Mouse (Mus musculus) heart, postnatal 4 days (tissue): ENCODE measurements around the gene Apba2. TPM values are rescaled to one million over a fixed set of nuclear protein-coding genes. Genes with fewer than 3 reads are reported as not detected.

Experiments
- DNase-seq: peaks from one replicate; pipeline ENCODE4 v3.0.0; 2021
- total RNA-seq, 2 experiments: library from RNA; stranded (reverse); gene quantifications; 2 replicates each; pipeline ENCODE4 v1.2.3; 2021

The Apba2 gene
- total RNA-seq, 2 experiments from 2014 or later = 0.23 to 0.31 TPM

- DNase-seq = no peak
Observed at GRCm38 (mm10) chr7:64588636-64589389, 87.3 kb downstream of the Apba2 start.

DNA sequence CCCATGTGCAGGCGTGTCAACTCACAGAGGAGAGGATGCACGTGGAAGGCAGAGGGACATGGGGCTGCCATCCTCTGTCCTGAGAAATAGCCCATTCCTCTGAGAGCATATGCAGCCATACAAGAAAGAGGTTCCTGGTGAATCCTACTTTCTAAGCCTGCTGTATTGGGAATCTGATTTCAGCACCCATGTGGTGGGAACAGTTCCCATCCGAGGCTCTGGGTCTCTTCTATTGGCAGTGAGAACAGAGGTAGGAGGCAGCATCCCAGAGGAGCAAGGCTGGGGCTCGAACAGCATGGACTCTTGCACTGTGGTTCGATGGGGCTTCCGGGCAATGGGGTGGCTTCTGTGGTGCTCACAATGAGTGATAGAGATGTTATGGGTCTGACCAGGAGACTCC lies 93.8 kb downstream of the Apba2 start:
- no peak for DNase-seq

DNA sequence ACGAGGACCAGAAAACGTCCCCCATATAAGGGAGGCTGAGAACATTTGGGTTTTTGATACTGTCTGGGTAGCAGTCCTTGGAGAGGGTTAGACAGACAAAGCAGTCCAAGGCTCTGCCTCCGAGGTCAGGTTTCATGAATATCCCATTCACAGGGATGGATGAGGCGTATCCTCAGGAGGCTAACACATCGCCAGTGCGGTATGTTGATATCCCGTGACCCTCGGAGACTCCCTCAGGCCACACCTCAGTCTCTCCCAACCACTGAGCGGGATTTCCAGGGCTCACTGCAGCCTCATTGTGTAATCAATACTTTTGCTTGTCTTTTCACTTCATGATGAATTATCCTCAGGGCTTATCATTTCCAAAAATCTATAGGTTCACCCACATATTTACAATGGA lies 95.1 kb downstream of the Apba2 start:
- no peak for DNase-seq

GRCm38 (mm10) chr7:64609866-64610265 lies 108.4 kb downstream of the Apba2 start:
- DNase-seq = no peak

DNA sequence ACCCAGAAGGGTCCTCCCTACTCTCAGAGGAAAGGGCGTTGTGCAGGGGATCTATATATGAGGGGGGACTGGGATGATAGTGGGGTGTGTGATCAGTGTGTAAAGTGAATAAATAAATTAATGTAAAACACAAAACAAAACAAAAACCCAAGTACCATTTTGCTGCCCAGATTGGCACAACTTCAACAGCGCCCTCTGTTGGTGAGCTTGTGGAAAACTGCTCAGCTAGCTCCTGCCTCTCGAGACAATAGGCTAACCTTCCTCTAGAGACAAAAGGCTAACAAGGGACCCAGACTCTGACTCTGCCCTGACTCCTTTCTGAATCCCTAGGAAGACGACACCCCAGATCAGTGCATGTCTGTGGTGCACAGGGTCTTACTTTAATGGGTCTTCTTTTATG lies 109.4 kb downstream of the Apba2 start:
- peak; percentile 14 for DNase-seq

DNA sequence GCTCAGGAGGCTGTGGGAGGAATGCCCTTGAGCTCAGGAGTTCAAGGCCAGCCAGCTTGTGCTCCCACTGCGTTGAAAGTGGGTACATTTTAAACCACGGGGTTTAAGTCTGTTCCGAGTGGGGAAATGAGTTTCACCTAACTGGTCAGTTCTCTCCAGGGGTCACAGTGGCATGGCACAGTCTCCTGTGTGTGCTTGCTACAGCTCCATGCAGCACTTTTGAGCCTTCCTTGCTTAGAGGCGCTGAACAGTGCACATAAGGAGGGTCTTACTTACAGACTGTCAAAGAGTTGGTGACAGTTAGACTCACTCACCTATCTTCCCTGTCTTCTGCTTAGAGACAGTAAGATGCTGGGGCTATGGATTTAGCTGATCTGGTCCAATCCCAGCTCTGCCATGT lies 117.8 kb downstream of the Apba2 start:
- DNase-seq = no peak

DNA sequence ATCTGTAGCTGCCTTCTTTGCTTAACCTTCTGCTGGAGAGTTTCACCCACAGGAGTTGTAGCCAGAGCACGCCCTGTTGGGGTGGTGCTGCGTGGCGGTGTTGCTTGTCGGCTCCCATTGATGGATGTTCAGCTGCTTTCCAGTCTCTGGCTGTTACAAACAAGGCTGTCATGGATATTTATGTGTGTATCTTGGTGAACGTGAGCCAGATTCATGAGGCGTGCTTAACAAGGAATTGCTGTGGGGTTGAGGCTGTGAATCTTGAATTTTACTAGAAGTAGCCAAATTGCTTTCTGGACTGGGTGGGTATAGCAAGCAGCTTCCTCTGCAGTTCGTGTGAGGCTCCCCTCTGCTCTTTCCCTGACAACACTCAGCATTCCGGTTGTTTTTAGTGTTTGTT lies 125.0 kb downstream of the Apba2 start:
- DNase-seq = no peak

GRCm38 (mm10) chr7:64627972-64628655 lies 126.6 kb downstream of the Apba2 start:
- DNase-seq = no peak

- DNase-seq = no peak
Observed at GRCm38 (mm10) chr7:64630697-64631096, 129.2 kb downstream of the Apba2 start.

- no peak for DNase-seq
Observed at GRCm38 (mm10) chr7:64631131-64631530, 129.6 kb downstream of the Apba2 start.

- DNase-seq = no peak
Observed at GRCm38 (mm10) chr7:64631781-64632351, 130.4 kb downstream of the Apba2 start.

DNA sequence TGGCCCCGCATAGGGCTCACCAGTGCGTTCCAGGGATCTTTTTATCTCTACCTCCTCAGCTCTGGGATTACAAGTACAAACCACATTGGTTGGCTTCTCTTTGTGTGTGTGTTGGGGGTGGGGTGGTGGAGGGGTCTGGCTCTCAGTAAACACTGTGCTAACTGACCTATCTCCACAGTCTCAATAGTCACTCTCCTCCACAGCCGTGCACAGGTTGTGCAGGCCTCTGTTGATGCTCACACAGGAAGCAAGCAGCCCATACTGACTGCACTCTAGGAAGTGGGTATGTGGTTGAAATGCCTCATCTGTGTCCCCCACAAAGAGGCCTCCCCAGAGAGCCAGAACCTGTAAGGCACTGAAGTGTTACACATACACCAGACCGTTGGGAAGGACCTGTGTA lies 131.7 kb downstream of the Apba2 start:
- no peak for DNase-seq

- DNase-seq = no peak
Observed at GRCm38 (mm10) chr7:64633916-64634315, 132.4 kb downstream of the Apba2 start.

DNA sequence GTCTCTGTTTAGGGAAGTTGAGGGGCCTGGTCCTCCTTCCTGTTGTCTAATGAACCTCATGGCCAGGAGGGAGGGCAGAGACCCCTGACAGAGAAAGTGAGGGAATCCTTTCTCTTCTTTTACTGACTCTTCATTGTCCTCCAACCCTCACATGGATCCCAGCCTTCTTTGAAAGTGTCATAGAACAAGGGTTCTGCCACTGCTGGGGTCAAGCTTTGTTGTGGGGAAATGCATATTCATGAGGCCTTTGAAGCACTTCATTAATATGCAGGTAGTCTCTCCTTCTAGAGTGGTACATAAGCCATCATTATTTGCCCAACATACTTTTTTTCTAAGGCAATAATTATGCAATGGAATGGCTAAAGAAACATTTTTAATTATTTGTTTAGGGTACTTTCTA lies 133.0 kb downstream of the Apba2 start:
- DNase-seq = no peak

- no peak for DNase-seq
Observed at GRCm38 (mm10) chr7:64638922-64639321, 137.4 kb downstream of the Apba2 start.

DNA sequence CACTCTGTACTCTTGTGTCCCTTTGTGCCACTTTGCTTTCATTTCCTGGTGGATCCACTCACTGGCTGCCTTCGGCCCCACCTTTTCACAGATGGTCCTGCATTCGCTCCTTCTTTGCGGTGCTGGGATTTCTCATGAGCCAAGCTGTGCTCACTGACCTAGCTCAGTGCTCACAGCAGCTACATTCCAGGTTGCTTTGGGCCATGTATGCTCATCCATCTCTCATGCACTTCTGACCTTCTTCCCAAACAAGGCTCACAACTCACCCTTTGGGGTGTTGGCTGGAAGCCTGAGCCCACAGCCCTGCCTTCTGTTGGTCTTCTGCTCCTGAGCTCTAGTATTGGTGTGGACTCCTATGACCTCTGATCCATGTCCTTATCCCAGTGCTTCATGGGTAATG lies 139.1 kb downstream of the Apba2 start:
- no peak for DNase-seq

DNA sequence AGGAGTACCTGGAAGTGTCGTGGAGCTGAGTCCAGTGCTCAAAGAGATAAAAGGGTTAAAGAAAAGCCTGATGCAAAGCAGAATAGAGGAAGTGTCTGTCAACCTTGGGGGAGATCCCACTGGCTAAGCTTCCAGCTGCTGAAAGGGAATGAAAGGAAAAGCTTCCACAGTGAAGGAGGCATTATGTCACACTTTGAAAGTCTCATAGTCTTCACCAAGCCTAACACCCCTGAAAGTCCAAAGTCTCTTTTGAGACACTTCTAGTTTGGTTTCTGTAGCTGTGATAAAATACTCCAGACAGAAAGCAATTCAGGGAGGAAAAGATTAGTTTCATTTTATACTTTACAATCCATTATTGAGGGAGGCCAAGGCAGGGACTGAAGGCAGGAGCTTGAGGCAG lies 141.4 kb downstream of the Apba2 start:
- DNase-seq = no peak

DNA sequence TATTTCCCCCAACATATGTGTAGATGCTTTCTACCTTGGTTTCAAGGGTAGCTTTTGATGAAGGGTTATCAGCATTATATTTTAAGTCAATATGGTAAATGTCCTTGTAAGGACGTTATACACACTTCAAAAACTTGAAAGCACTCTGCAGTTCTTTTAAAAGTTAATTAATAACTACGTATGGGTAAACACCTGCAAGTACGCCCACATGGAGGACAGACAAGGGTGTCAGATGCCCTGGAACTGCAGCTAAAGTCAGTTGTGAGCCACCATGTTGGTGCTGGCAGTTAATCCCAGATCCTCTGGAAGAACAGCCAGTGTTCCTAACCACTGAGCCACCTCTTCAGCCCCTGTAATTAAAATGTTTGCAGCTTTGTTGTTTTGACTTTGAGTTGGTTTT lies 144.0 kb downstream of the Apba2 start:
- no peak for DNase-seq

- DNase-seq = no peak
Observed at GRCm38 (mm10) chr7:64646046-64646445, 144.5 kb downstream of the Apba2 start.

DNA sequence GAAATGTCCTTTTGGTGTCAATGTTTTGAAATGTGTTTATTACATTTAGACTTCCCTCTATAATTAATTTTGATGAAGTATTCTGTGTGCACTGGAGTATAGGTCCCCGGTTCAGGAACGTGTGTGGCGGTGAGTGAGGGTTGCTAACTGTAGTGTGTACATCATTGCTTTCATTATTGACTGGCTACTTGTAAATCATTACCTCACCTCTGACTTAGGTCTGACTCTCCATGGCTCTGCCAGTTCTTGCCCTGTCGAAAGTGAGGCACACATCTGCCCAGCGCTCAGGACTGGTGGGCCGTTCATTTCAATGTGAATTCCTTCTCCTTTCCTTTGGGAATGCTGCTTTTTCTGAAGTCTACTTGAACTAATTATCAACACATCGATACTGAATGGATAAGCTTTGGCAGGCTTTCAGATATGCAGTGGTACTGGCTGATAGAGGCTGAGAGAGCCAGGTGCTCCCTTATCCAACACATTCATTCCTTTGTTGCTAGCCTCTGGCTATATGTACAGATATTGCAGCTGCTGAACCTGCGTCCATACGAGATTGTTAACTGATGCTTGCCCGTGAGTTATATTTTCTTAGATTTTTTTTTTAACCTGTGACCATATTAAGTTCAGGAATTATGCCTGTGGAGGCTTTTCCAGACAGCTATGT lies 147.6 kb downstream of the Apba2 start:
- no peak for DNase-seq

- DNase-seq = no peak
Observed at GRCm38 (mm10) chr7:64651963-64652362, 150.5 kb downstream of the Apba2 start.

GRCm38 (mm10) chr7:64656787-64657186 lies 155.3 kb downstream of the Apba2 start:
- DNase-seq = no peak

GRCm38 (mm10) chr7:64658914-64659313 lies 157.4 kb downstream of the Apba2 start:
- no peak for DNase-seq
